Mouse (Mus musculus): ENCODE measurements around the gene Trio.

DNA sequence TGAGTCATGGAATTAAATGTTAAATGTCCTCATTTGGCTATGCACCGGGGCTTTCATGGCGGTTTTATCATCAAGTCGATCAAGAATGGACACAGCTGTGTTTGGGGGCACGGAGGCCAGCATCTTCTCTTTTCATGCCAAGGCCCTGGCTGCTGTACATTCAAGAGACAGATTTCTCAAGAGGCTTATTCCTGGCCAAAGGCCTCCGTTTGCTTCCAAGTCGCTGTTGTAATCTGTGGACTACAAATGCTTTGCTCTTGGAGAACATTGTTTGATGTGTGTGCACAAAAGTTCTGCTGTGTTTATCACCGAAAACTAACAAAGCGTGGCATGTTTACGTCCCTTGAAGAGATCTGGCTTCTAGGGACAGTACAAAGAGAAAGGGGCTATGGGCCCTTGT is 314.9 kb downstream of the Trio start:
- no peak for TF ChIP-seq CTCF (IDR thresholded peaks at IDR 0.05; ENCODE audit: extremely low read depth, insufficient read depth, insufficient read length, insufficient replicate concordance)
- no peak for TF ChIP-seq POLR2A (IDR thresholded peaks at IDR 0.05; ENCODE audit: low read depth, low read length)
